ENCODE assay signal across 11 mouse cellular contexts in genomic region chr17:26361420-26361819, GRCm38 (mm10). TPM values are rescaled to one million over a fixed set of nuclear protein-coding genes. Genes with fewer than 3 reads are reported as not detected.
DNase-seq lines count a peak whose midpoint lies in the region; ATAC-seq and TF ChIP-seq lines count a peak whose summit lies in the region.
"Had no signal": no experiment of that assay in that cellular context is flagged by ENCODE, and none has a peak within 500 bp of the region (broad histone marks: within the 10 kb centered on the region; RNA-seq: fewer than 3 reads in every experiment).

No protein-coding gene starts in this region.

- no peaks in the 10 kb centered on the region for H3K9me3 ChIP-seq in heart, embryonic 10.5 days
- H3K9me3 ChIP-seq in kidney, embryonic 15.5 days (replicated peaks), result no peaks in the 10 kb centered on the region
- H3K9me3 ChIP-seq in forebrain, embryonic 16.5 days (ENCODE audit: control insufficient read depth, low read length), result no peaks in the 10 kb centered on the region

- H3K79me2 ChIP-seq in heart, adult 2 months (replicated peaks; ENCODE audit: control insufficient read depth, insufficient read depth, low read length), result no peaks in the 10 kb centered on the region

- no peaks in the 10 kb centered on the region for H3K36me3 ChIP-seq in heart, embryonic 10.5 days
- no peaks in the 10 kb centered on the region for H3K36me3 ChIP-seq in heart, adult 2 months (ENCODE audit: control insufficient read depth, insufficient read depth, low read length)
- H3K36me3 ChIP-seq in kidney, embryonic 15.5 days, result no peaks in the 10 kb centered on the region
- no peaks in the 10 kb centered on the region for H3K36me3 ChIP-seq in forebrain, embryonic 16.5 days (ENCODE audit: control insufficient read depth, insufficient read depth)

- DNase-seq in heart, embryonic 10.5 days (ENCODE audit: low spot score), result no peak
- no peak for DNase-seq in heart, adult 2 months
- no peak for DNase-seq in kidney, adult 11 months
- DNase-seq in embryo, embryonic 9.5 days (ENCODE audit: extremely low spot score), result no peak
- no peak for DNase-seq in urinary bladder, adult 18-20 months (ENCODE audit: low spot score in 2 of 2)
- DNase-seq: adrenal gland, adult 2 months; kidney, adult 2 months; thymus, postnatal 14 days had no signal

- no peak for ATAC-seq in kidney, embryonic 15.5 days (replicated peaks; ENCODE audit: low FRiP score)
- ATAC-seq in forebrain, embryonic 16.5 days, result no peak
- peak; percentile 52 for ATAC-seq in megakaryocyte progenitor cell, adult 5-6 weeks (replicated peaks; ENCODE audit: poor library complexity)

- H3K4me3 ChIP-seq in heart, embryonic 10.5 days, result no peak overlapping the region
- no peak overlapping the region for H3K4me3 ChIP-seq in heart, adult 2 months
- H3K4me3 ChIP-seq in kidney, embryonic 15.5 days (replicated peaks), result no peak overlapping the region
- H3K4me3 ChIP-seq in forebrain, embryonic 16.5 days (replicated peaks; ENCODE audit: low read length), result no peak overlapping the region

- TF ChIP-seq EP300 in heart, adult 2 months (IDR thresholded peaks at IDR 0.05; ENCODE audit: insufficient read depth, low read depth, low read length), result no peak

- 35% methylated on average over 7 of the region's 7 CpGs for WGBS in heart, embryonic 10.5 days
- 42% methylated on average over 7 of the region's 7 CpGs for WGBS in heart, adult 2 months
- 76% methylated on average over 7 of the region's 7 CpGs for WGBS in kidney, embryonic 15.5 days
- 68% methylated on average over 7 of the region's 7 CpGs for WGBS in forebrain, embryonic 16.5 days

- H3K27me3 ChIP-seq in heart, embryonic 10.5 days (ENCODE audit: insufficient read depth, poor library complexity, severe bottlenecking), result no peaks in the 10 kb centered on the region
- H3K27me3 ChIP-seq in heart, adult 2 months (ENCODE audit: control insufficient read depth, insufficient read depth, low read length), result no peaks in the 10 kb centered on the region
- H3K27me3 ChIP-seq in kidney, embryonic 15.5 days, result no peaks in the 10 kb centered on the region
- H3K27me3 ChIP-seq in forebrain, embryonic 16.5 days (replicated peaks; ENCODE audit: control insufficient read depth, insufficient read depth, low read length), result no peaks in the 10 kb centered on the region

- TF ChIP-seq CTCF in heart, adult 2 months (IDR thresholded peaks at IDR 0.05), result no peak

- H3K9ac ChIP-seq in heart, adult 2 months (ENCODE audit: low read depth, low read length), result no peak overlapping the region
- H3K9ac ChIP-seq in kidney, embryonic 15.5 days, result no peak overlapping the region
- no peak overlapping the region for H3K9ac ChIP-seq in forebrain, embryonic 16.5 days (replicated peaks; ENCODE audit: low read depth, low read length)

- no peak for TF ChIP-seq POLR2A in heart, adult 2 months (IDR thresholded peaks at IDR 0.05; ENCODE audit: insufficient read depth, low read depth, low read length)

- H3K4me2 ChIP-seq in kidney, embryonic 15.5 days, result no peak overlapping the region
- no peak overlapping the region for H3K4me2 ChIP-seq in forebrain, embryonic 16.5 days (ENCODE audit: low read length)

- intact Hi-C loops in heart, adult 2 months (cut with DNase I), result no loop called here

- peak overlapping the region; percentile 85 for H3K27ac ChIP-seq in heart, embryonic 10.5 days
- H3K27ac ChIP-seq in heart, adult 2 months, result no peak overlapping the region
- H3K27ac ChIP-seq in kidney, embryonic 15.5 days, result 0 out of 2 replicates have a peak overlapping the region, but pooled peaks have one; percentile 37
- peak overlapping the region; percentile 60; the same call in 1 of the 2 replicates for H3K27ac ChIP-seq in forebrain, embryonic 16.5 days (ENCODE audit: low read length)

- H3K4me1 ChIP-seq in heart, embryonic 10.5 days, result peaks cover 71% of the 10 kb centered on the region
- peaks cover 5% of the 10 kb centered on the region; the same call in 1 of the 2 replicates for H3K4me1 ChIP-seq in heart, adult 2 months (ENCODE audit: control insufficient read depth, insufficient read depth, low read length)
- H3K4me1 ChIP-seq in kidney, embryonic 15.5 days, result peaks cover 58% of the 10 kb centered on the region
- peaks cover 30% of the 10 kb centered on the region for H3K4me1 ChIP-seq in forebrain, embryonic 16.5 days (replicated peaks; ENCODE audit: control insufficient read depth, insufficient read depth, low read length)

RNA-seq across cellular contexts. Expression of gene Neurl1b, which starts 53.2 kb away (rescaled TPM):
- polyA plus RNA-seq in heart, embryonic 10.5 days (2016; fragmentation: Nextera tagmentation; extraction: Ambion mirVana), result 1.3 and 1.8 TPM in 2 replicates
- 1 to 10 TPM; 3.9 to 5.0 TPM for total RNA-seq in heart, adult 2 months (2021)
- 4.6 and 4.7 TPM in 2 replicates for polyA plus RNA-seq in heart, adult 2 months (2012; rRNA removed)
- 1.3 and 1.7 TPM in 2 replicates for polyA plus RNA-seq in kidney, embryonic 15.5 days (2015; fragmentation: Nextera tagmentation; extraction: Ambion mirVana)
- 2.4 and 4.1 TPM in 2 replicates for polyA plus RNA-seq in forebrain, embryonic 16.5 days (2015; fragmentation: Nextera tagmentation; extraction: Ambion mirVana)
- total RNA-seq in megakaryocyte progenitor cell, adult 5-6 weeks (2015), result 1.6 and 2.2 TPM in 2 replicates
- total RNA-seq in megakaryocyte progenitor cell, adult 5-6 weeks (2017), result 1.9 and 2.2 TPM in 2 replicates
